Mouse (Mus musculus): ENCODE measurements at regions not wholly inside any gene's neighbourhood (a gene's known extent, or its start where the extent isn't known, plus 50 kb on each side); places are given as distances from the start of the nearest gene placed in this dataset.

DNA sequence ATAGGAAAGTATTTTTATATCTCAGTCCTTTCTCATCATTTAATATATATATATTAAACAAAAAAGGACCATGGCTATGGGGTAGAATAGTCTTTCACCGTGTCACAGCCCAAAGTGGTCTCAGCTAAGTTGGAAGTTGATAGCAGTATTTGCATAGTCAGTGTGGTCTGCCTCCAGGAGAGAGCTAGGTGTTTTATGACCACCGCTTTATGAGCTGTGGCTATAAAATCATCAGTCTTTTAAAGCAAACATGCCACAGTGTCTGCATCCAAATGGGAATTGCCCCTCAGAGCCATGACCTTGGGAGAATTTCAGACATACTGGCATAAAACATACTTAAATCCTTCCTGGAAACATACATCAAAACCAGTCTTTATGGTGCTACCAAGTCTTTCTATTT, 140.9 kb upstream of the Cdkn2b start:
- no peak for DNase-seq (ENCODE audit: low read depth, low spot score)

DNA sequence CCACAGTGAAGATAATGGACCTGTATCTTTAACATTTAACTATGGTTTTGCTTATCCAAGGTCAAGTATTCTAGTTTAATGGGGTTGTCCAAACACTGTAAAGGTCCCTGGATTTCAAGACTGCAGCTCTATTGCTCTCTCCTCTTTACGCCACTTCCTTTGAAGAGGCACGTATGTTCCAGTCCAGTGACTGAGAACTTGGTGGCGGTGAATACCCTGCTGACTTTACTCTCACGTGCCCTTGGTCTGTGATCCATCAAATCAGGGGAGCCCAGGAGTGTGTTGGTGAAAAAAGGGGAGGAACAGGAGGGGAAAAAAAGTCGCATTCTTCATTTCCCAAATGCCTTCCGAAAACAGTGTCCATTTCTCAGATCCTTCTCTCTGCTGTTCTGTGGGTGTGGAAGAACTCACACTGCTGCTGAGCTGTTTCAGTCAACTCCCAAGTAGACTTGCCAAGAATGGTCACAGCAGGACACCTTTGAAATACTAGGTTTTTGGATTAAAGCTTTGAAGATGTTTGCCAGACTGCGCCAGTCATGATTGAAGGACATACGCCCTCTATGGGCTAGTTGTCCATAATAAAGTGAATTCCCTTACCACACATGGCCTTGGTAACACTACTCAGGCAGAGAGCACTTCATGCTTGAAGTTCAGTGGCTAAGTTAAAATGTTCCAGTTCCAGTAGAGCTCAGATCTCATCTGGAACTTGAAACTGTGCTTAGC, 136.1 kb upstream of the Cdkn2b start:
- DNase-seq (ENCODE audit: low read depth, low spot score), result no peak

DNA sequence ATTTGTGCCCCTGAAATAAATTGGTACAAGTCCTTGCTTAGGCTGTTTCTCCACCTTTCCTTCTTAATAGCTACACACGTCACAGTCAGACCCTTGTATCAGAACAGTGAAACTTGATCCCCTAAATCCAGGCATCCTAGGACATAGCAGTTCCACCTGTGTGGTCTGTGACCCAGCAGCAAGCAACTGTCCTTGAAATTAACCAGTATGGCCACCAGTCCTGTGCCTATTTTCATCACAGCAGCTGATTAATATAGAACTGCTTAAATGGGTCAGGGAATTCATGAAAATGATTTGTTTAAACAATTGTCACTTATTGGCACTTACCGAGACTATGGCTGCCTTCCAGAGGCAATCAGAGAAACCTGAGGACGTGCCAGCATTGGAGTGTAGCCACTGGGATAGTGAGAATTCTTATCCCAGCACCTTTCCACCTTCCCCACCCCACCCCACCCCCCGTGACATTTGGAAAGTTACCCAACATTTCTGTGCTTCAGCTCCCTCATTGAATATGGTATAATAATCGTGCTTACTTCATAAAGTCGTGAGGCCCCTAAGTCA, 135.4 kb upstream of the Cdkn2b start:
- no peak for DNase-seq (ENCODE audit: low read depth, low spot score)

DNA sequence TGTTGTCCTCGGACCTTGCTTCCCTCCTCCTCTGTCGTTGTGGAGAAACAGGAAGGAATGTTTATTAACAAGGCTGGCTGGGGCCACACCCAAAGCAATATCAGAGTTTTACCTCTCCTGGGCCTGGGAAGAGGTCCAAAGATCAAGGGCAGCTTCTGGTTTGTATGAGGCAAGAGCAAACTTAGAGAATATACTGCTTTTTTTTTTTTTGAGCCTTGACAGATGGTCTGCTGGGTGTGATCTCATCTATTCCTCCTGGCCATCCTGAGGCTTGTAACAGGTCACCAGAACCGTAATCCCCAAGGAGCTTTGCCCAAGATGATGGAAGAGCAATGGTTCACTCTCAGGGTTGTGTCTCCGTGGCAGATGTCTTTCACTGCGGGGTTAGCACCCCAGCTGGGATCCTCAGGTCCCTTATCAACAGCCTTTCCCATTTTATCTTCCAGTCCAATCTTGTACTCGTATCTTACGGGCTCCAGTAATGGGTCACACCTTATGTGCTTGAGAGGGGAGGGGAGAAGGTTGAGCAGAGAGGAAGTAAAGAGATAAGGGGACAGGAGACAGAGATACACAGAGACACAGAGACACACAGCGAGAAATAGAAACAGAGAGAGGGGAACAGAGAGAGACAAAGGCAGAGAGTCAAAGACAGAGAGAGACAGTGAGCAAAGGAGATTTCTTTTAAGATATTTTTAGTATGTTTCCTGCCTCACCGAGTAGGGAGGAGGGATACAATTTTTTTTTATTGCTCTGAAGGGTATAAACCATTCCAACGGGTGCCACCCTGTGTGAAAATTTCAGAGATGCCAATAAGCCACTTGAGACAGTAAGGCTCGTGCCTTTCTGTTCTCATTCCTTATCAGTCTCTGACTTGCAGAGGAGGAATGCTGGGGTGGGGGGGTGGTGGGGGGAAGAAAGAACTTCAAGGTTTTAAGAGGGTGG, 134.6 kb upstream of the Cdkn2b start:
- DNase-seq (ENCODE audit: low read depth, low spot score), result no peak

DNA sequence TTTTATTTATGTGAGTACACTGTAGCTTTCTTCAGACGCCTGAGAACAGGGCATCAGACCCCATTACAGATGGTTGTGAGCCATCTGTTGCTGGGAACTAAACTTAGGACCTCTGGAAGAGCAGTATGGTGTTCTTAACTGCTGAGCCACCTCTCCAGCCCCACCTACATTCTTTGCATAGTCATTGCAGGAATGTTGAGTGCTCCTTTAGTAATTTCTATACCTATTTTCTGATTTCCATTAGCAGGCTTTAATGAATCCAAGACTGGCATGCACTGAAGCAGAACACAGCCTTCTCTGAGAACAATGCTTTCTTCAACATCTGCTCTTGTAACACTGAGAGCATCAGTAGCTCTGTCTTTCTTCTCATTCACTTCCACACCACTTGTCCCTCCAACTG, 131.7 kb upstream of the Cdkn2b start:
- no peak for DNase-seq (ENCODE audit: low read depth, low spot score)

DNA sequence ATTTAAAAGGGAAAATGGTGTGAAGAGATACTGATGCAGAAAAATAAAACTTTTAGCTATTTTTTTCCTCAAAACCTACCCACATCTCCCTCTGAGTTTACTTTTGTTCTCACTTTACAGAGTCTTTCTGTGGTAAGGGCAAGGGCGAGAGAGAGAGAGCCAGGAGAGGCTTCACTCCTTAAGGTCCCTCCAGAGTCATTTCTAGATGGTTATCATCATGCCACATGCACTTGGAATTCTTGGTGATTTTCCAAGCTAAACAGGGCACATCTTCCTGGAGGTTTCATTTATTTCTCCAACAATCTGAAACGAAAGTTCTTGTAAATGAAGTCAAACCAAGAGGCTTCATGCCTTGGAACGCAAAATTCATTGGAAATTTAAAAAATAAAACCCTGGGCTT, 130.0 kb upstream of the Cdkn2b start:
- DNase-seq (ENCODE audit: low read depth, low spot score), result no peak

DNA sequence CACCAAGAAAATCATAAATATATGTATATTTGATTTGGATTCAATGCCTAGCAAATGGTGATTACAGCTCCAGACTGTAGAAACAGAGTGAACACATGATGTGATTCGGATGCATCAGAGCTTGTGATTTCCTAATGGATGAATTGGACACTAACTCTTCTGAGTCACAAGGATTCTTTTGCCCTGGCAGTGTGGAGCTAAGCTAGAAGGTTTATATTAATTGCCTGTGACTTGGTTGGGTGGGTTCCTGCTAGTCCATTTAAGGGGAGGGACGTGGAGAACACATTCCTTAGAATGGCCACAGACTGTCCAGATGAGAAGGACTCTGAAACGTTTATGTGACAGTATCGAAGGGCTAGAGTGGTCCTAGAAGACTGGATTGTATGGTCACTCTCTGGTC, 129.5 kb upstream of the Cdkn2b start:
- DNase-seq (ENCODE audit: low read depth, low spot score), result no peak

DNA sequence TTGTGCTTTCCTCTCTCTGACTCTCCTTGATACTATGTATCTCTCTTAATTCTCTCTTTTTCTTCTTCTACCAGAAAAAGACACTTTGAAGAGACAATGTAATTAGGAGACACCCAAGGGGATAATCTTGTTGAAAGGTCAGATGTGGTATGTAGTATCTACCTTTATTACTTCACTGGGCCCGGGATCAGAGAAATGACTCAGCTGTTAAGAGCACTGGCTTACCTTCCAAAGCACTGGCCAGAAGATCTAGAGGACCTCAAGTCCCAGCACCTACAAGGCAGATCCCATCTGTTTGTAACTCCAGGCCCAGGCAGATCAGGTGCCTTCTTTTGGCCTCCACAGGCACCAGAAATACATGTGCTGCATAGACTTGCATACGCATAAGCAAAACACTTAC, 127.8 kb upstream of the Cdkn2b start:
- DNase-seq (ENCODE audit: low read depth, low spot score), result no peak

DNA sequence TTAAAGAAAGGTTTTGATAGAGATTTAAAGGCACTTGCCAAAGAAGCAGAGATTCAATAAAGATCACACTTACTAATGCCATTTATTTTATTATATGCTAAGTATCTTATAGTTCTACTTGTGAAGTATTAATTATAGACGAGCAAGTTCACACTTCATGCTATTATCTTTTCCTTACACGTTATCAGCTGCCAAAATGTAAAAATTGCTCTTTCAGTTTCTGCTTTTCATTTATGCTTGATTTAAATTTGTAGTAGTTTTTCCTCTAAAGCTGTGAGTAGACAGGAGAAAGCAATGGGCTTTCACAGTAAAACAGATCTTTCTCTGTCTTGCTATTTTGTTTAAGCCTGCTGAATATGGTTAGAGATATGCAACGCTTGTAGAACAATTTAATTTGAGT, 125.9 kb upstream of the Cdkn2b start:
- no peak for DNase-seq (ENCODE audit: low read depth, low spot score)

DNA sequence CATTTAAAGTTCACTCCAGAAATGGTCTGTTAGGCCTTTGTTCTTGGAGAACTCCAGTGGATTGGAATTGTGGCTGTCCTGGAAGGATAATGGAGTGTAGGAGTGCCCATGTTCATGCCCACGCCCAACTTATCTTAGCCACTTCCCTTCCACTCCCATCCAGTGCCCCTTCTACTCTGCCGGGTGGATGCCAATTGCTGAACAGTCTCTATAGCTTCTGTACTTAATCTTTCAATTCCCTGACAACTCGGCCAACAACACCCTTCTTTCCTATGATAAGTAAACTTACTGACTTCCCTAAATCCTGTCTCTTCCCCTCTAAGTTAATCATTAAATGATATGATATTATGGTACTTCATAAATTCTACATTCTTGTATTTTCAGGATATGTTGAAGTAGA, 123.3 kb upstream of the Cdkn2b start:
- DNase-seq (ENCODE audit: low read depth, low spot score), result no peak

DNA sequence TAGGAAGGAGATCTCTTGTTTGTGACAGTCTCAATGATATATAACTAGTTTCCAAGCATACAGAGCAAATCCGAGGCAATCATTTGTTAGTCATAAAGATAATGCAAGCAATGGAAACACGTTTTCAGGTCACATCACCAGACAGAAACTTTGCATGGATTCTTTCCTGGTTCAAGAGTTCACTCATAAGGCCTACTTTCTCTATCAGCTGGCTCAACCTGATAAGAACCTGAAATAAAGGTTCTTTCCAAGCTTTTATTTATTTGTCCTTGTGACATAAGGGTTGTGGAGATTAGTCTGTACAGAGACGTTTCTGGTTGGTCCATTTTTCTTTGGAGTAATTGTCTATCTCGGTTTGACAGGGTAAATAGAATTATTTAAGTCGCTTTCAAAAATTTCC, 122.7 kb upstream of the Cdkn2b start:
- DNase-seq (ENCODE audit: low read depth, low spot score), result no peak

DNA sequence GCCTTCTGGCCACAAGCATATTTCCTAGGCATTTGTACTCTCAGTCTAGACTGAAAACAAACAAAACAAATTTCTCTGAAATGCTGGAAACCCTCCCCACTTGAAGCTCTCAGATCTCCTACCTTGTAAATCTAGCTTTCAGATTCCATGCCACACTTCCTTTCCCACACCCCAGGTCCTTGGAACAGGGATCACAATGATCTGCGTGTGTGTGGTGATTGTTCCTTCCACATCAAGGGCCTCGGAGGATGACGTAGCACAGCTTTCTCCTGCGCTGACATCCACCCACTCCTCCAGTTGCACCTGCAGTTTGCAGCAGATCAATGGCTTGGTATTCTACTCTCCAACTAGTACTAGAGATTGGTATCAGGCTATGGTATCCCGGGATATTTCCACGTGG, 120.7 kb upstream of the Cdkn2b start:
- no peak for DNase-seq (ENCODE audit: low read depth, low spot score)

DNA sequence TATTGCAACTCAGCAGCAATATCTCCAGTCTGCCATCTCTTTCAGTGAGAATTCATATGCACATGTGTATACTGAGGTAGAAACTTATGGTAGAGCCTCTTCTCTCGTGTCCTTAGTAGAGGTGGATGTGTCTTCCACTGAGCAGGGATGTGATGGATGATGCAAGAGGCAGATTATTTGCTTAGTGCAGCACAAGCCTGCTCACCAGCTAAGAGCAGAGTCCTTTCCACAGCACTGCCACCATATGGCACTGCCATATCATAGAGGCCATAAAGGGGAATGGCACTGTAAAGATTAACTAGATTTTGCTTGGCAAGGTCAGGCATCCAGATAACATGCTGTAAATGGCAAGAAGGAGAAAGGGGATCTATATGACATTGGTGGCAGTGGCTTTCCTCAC, 117.6 kb upstream of the Cdkn2b start:
- no peak for DNase-seq (ENCODE audit: low read depth, low spot score)

DNA sequence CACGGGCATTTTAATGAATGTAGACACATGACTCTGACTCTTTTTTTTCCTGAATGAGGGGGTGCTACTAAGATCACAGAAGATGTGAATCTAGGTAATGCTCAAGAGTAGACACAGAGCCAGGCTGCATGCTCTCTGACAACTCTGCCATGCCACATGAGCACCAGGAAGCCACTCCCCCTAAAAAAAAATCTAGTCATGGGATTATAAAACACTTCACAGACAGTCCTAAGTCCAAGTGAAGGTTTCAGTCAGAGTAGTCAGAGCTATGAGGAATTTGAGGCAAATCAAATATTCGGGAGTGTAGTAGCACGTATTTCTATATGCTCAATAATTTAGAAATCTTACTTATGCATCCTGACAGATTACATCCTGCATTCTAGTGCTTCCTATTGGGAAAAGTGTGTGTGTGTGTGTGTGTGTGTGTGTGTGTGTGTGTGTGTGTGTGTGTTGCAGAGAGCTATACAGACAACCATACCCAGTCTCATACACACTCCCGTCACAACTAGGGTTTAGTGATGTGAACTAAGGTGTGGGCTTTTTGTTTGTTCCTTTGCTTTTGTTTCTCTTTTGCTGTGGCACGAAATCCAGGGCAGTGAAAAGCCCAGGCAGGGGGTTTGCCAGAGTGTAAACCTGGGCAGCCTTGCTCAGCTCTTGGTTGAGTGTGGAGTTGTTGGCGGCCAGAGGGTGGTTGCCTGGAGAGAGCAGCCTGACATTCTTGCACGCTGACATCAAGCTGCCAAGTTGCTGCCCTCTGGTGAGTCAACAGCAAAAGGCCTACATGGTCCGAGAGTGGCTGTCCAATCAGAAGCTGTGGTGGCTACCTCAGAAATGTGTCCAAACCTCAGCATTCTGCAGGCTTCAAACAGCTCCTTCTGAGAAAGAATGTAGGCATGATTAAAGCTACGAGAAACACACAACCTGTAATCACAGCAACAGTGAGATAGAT, 116.8 kb upstream of the Cdkn2b start:
- no peak for DNase-seq (ENCODE audit: low read depth, low spot score)

DNA sequence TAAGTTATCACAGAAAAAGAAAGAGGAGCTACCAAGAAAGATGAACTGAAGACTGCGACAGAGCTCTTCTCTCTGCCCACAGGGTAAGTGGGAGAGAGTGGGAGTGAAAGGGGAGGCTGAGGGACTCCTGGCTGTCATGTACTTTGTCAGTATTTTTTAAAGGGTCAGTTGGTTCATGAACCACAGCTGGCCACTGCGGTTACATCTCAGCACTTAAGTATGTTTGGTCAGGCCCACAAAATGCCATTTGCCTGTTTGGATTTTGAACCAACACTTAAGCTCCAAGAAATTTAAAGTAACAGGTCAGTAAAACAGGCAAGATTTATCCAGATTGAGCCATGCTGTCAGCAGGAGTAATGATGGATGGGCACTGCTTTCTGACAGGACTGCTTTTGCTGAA, 115.1 kb upstream of the Cdkn2b start:
- no peak for DNase-seq (ENCODE audit: low read depth, low spot score)

DNA sequence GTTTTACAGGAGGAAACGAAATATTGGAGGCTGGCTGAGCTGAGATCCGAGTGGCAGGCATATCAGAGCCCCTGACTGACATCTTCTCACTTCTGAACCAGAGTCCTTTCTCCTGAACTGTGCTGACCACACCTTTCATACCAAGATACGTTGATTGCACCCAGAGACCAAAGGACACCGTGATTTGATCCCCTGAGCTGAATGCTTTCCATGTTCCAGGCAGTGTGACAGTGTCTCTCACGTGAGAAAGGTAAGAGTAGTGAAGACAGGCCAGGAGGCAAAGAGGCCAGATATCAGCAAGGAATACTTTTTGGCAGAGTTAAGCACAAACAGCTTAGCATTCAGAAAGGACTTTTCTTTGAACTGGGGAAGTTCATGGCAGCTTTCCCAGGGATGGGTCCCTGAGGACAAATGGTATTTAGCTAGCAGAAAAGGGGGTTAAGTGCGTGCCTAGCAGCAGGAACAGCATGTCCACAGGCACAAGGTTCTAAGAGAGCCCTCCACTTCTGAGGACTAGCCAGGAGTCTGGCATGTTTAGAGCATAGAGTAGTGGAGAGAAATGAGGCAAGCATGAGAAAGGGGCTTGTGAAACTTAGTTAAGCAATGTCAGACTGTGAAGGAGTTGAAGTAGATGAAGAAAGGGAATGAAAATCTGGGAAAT, 111.0 kb upstream of the Cdkn2b start:
- no peak for DNase-seq (ENCODE audit: low read depth, low spot score)

DNA sequence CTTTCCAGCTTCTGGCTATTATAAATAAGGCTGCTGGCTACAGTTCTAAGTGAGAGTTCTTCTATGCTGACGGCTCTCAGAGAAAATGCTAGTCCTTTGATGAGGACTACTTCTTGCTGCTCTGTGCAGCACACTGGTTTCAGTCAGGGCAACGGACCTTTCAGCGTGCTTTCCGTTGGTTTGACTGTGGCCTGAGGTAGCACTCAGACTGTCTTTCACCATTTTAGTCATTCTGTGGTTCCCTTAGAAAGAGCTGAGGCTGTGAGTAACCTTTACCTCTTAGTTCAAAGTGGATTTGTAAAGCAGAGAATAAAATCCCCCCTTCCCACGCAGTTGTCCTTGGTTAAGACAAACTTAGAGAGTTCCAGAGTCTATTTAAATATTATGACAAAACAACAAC, 110.0 kb upstream of the Cdkn2b start:
- DNase-seq (ENCODE audit: low read depth, low spot score), result no peak

DNA sequence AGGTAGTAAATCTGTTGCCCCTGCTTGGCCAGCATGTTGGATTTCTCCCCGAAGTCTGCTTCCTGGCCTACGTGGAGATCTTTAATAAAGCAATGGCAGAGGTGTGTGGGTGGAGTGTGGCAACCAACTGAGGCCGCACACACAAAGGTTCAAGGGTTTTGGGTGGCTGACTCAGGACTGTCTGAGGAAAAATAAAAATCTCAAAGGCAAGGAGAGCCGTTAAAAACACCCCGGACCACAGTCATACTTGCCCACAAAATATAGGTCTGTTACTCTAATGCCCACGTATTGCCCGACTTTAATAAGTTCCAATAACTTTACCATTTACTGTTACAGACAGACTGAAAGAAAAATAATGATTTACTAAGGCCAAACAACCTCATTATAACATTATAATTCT, 108.7 kb upstream of the Cdkn2b start:
- no peak for DNase-seq (ENCODE audit: low read depth, low spot score)

DNA sequence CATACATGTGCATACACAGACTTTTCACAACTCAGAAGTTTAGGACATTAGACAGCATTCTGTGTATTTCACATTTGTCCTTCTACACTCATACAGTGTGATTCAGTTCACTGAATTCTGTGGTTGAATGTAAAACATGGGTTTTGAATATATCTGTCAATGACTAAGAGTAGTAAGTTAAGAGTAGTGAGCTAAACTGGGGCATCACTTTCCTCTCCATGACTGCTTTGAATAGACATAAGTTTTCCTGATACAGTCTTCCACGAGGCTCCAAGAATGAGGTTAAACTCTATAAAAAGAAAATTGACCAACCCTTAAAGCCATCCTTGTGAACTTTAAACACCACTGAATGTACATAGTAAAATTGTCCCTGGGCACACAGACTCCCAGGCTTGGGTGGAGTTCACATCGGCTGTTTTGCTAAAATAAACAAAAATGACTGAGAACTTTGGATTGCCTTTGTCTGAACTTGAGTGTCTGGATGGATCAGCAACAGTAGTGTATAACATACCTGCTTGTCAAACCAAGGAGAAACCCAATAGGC, 94.9 kb upstream of the Cdkn2b start:
- no peak for DNase-seq (ENCODE audit: low read depth, low spot score)

DNA sequence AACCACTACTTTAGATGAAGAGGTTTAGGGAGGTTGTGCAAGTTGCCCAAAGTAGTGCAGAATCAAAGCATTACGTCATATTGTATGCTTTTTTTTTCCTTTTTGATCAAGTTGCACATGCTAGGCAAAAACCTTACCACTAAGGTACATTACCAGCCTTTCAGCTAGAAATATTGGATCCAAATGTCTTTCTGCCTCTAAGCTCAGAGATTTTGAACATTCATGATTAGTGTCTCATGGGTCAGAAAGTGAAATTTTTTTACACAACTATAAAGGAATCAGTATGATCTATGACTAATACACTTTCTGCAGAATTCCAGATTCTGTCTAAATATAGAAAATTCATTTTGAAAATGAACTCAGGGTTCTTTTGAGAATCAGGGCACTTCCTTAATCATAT, 92.3 kb upstream of the Cdkn2b start:
- DNase-seq (ENCODE audit: low read depth, low spot score), result no peak

DNA sequence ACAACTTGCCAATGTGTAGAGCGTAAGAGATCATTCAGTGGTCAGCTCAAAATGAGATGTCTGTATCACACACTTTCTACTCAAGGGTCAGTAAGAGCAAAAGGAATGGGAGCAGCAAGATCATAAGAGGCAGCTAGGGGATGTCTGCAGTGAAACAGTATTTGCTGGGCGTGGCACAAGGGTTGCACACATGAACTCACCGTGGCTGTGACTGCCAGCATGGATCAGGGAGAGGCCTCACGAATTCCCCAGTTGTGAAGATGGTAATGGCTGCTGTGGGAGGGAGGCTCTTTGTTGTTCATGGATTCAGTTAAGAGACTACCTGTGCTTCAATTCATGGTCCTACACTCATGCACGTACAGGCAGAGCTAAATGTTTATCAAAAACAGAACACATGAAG, 91.5 kb upstream of the Cdkn2b start:
- no peak for DNase-seq (ENCODE audit: low read depth, low spot score)
